Mouse (Mus musculus) urinary bladder, postnatal 14 days (tissue): Measurements from ENCODE around the gene H2-Eb1.
A peak's percentile ranks its signal among the peaks of the same experiment; 100 is the strongest.

Source experiments
- DNase-seq: peaks from one replicate; pipeline ENCODE4 v3.0.0; 2021; ENCODE audit warnings: low spot score

H2-Eb1 gene

DNA sequence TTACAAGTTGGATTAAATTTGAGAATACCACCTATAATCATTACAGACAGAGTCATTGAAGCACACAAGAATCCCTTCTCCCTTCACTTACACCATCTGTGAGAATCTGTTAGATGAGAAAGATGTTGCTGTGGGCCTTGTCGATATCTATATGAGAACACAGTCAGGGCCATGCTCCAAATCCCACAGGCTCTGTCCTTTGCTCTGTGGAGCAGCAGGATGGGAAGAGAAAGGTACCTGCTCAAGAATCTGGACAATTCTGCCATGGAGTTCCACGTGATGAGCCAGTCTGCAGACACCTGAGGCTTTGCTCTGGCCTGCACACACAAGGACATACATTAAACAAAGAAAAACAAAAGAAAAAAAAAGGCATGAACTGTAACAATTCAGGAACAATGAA is 11.0 kb downstream of the H2-Eb1 start:
- DNase-seq, result no peak

DNA sequence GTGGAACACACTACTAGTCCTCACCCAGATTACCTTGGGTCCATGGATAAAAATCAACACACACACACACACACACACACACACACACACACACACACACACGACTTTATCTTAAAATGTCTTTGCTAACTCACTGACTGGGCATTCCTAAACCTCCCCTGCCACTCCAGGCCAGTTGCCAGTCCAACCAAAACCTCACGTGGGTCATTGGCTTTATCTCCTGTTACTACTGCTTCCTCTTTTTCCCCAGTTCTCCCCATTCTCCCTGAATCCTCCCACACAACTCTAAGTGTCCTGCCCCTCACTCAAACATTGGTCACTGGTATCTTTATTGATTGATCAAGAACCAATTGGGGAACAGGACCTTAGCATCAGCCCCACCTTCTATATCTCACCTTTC is 11.6 kb downstream of the H2-Eb1 start:
- DNase-seq, result no peak

- no peak for DNase-seq
Measured at GRCm38 (mm10) chr17:34325436-34325835, 19.8 kb downstream of the H2-Eb1 start, which contains the start of gene H2-Eb2. Gene H2-Eb2, plus strand, starts transcription at chr17:34325665.

GRCm38 (mm10) chr17:34326373-34326772 is 20.7 kb downstream of the H2-Eb1 start:
- no peak for DNase-seq

DNA sequence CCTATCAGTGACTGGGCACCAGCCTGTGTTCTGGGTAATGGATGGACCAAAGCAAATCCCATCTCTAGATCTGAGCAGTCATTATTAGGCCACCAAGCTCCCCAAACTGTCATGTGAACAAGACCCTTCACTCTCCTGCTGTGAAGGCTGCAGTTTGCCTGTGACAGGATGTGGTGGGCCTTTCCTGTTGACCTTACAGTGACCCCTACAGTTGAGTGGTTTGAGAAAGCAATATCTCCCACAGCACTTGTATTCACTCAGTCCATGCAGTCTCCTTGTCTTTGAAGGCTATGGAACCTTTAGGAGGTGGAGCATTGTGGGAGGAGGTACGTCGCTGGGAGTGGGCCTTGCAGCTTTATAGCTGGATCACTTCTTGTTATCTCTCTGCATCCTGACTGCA is 24.1 kb downstream of the H2-Eb1 start:
- DNase-seq, result no peak

GRCm38 (mm10) chr17:34331200-34331599 is 25.5 kb downstream of the H2-Eb1 start:
- no peak for DNase-seq

DNA sequence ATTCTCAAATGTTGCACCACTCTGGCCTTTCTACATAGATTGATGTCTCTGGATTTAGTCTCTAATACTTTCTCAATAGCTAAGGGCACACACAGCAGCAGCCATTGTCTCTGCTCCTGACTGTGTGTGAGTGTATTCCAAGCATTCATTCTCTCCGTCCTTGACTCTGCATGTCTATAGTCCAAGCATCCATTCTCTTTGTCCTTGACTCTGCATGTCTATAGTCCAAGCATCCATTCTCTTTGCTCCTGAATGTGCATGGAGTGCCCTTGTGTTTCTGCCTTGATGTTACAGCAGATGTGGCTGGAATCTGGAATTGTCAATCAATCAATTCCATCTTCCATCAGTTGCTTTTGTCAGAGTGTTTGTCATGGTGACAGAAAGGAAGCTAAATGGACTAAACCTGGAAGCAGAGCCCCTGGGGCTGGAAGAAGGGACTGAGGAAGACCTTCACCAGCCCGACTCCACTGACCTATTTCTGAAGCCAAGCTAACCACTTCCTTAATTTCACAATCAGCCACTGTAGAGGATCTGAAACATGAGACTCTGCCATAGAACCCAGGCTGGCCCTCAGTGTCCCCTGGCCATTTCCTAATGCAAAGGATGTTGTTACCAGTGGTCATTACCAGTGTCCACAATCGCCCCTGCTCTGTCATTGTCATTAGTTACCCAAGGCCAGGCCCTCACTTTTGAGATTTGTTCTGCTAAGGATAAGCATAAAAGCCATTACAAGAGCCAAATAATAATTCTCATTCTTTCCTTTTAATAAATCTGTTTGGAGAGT is 35.1 kb downstream of the H2-Eb1 start:
- DNase-seq, result no peak

GRCm38 (mm10) chr17:34344882-34345281 is 39.2 kb downstream of the H2-Eb1 start:
- DNase-seq, result no peak

GRCm38 (mm10) chr17:34345486-34345885 is 39.8 kb downstream of the H2-Eb1 start:
- DNase-seq, result no peak

GRCm38 (mm10) chr17:34346041-34346440 is 40.4 kb downstream of the H2-Eb1 start:
- DNase-seq, result no peak

- DNase-seq, result peak; percentile 31
Measured at GRCm38 (mm10) chr17:34347606-34348308, 42.1 kb downstream of the H2-Eb1 start.

- peak; percentile 76 for DNase-seq
Measured at GRCm38 (mm10) chr17:34349429-34349828, 43.8 kb downstream of the H2-Eb1 start.

GRCm38 (mm10) chr17:34354539-34354938 is 48.9 kb downstream of the H2-Eb1 start, which contains the start of gene Btnl2:
Gene Btnl2, plus strand, starts transcription at chr17:34354822.
- DNase-seq, result no peak

DNA sequence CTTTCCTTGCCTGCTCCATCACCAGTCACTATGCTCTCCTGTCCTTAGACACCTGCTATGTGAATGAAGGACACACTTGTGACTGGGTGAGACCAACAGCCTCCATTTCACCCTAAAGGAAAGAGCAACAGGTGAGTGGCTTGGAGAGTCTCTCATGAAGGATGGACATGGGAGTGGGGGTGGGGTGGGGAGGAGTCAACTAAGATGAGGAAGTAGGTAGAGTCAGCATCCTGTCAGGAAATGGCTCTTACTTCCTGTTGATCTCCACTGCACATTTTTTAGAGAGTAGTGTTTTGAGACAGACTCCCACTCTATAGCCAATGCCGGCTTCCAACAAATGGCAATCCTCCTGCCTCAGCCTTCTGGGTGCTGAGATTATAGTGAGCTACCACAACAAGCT is 49.3 kb downstream of the H2-Eb1 start:
- no peak for DNase-seq

DNA sequence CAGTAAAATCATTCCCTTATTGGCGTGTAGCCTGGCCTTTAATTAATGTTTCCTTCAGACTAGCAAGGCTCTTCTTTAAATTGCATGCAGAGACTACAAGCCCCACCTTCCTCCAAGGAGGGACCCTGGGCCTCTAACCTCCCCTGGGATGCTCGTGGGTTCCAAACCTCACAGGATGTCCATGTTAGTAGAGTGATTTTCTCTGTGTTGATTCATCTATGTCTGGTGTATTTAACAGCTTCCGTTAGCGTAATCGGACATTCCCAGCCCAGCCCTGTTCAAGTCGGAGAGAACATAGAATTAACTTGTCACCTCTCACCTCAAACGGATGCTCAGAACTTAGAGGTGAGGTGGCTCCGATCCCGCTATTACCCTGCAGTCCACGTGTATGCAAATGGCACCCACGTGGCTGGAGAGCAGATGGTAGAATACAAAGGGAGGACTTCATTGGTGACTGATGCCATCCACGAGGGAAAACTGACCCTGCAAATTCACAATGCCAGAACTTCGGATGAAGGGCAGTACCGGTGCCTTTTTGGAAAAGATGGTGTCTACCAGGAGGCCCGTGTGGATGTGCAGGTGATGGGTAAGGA is 57.4 kb downstream of the H2-Eb1 start:
- no peak for DNase-seq

DNA sequence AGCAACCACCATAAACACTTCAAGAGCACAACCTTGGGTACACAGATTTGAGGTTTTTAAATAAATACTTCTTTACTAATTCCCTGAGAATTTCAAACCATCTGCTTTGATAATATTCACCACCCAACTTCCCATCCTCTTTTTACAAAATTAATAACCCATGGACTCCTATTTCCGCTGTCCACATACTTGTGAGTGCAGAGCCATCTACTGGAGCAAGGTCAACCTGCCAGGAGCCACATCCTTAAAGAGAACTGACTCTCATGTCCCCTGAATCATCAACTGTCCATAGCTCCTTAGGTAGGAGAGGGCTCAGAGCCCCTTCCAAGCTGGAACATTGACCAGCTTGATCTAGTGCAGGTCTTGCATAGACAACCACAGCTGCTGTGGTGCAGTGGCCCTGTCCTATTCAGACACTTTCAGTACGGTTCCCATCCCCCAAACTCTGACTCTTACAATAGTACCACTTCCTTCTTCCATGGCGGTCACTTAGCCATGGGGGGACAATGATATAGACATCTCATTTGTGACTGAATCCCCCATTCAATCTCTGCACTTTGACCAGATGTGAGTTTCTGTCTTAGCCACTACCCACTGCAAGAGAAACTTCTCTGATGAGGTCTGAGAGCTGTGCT is 58.1 kb downstream of the H2-Eb1 start:
- DNase-seq, result no peak

GRCm38 (mm10) chr17:34365031-34365430 is 59.4 kb downstream of the H2-Eb1 start:
- no peak for DNase-seq
